Mouse (Mus musculus): ENCODE results near the gene Dtx2.
"Not testable (repeated sequence)": the region's sequence is repeated elsewhere in the genome, so short reads cannot be mapped to it uniquely, and the experiment has no call there.

Gene Dtx2

DNA sequence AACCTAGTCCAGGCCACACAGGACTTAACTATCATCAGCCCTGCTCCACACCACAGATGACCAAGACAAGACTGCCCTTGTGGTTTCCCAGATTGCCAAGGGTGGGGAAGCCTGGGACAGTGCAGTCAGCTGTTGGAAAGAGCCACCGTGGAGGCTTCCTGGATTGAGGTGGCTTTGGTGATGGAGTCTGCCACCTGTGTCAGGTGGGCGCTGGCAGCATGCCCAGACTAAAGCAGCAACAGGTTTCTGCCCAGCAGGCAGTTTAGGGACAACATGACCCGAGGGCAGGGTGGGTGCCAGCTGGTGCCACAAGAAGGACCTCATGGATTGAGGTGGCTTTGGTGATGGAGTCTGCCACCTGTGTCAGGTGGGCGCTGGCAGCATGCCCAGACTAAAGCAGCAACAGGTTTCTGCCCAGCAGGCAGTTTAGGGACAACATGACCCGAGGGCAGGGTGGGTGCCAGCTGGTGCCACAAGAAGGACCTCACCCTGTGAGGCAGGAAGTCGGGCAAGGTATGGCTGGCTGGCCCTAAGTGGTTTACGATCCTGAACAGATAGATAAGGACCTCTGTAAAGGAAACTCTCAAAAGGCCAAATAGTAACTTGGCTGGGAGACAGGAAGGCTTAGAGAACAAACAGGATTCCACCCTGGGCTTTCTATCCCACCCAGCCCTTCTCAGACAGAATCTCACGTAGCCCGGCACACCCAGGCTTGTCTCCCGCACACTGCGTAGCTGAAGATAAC lies 72.0 kb downstream of the Dtx2 start:
- DNase-seq (ENCODE audit: low spot score) = not testable (repeated sequence)

DNA sequence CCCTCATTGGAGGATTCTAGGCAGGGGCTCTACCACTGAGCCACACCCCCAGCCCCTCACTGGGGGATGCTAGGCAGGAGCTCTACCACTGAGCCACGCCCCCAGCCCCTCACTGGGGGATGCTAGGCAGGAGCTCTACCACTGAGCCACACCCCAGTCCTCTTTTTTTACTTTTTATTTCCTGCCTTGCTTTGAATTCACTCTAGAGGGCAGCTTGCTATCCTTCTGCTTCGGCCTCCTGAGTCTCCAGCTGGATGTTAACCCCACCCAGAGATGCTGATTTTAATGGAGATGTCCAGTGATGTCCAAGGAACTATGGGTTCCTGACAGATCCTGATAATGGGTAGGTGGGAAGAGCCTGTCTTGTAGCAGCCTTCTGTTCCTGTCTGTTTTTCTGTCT lies 74.8 kb downstream of the Dtx2 start:
- DNase-seq (ENCODE audit: low spot score) = no peak

DNA sequence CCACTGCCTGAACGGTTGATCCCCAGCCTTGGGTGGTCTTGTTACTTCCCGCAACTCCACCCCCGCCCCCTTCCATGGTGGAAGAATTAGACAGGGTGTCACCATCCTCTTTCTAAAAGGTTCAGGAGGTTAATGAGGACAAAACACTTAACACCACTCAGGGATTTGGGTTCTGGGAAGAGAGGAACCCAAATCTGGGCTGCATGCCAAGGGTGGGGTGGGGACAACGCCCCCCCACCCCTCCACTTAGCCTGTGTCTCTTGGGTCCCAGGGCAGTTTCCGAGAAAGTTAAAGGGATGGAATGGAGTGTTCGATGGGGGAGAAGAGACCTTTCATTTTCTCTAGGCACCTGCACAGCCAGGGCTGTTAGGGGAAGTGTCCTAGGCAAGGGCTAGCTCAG lies 78.5 kb downstream of the Dtx2 start:
- DNase-seq (ENCODE audit: low spot score) = no peak

DNA sequence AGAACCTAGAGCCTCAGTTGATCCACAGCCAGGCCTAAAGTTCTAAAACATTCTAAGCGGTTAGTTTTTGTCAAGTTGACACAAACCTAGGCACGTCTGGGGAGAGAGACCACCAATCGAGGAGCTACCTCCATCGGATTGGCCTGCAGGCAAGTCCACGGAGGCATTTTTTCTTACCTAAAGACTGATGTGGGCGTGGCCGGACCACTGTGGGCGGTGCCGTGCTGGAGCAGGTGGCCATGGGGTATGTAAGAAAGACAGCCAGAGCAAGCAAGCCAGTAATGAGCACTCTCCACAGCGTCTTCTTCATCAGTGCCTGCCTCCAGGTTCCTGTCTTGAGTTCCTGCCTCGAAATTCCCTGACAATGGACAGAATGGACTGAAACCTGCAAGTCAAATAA lies 78.9 kb downstream of the Dtx2 start:
- no peak for DNase-seq (ENCODE audit: low spot score)

DNA sequence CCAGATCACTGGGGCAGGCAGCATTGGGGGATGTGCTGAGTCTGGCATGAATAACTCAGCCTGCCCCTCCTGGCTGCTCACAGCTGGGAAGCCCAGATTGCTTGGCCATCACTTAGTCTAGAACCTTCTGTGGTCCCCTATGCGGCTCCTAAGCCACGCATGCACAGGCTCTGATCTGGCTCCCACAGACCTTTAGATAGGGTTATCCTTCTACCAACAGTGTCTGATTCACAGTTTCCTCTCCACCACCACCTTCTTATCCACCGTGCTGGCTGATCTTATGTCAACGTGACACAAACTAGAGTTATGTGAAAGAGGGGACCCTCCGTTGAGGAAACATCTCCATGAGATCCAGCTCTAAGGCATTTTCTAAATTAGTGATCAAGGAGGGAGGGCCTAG lies 80.5 kb downstream of the Dtx2 start:
- DNase-seq (ENCODE audit: low spot score) = no peak

GRCm38 (mm10) chr5:136076284-136076683 lies 81.7 kb downstream of the Dtx2 start:
- no peak for DNase-seq (ENCODE audit: low spot score)

- DNase-seq (ENCODE audit: low spot score) = no peak
These were observed 82.5 kb downstream of the Dtx2 start for GRCm38 (mm10) chr5:136077001-136077550.

GRCm38 (mm10) chr5:136078136-136078535 lies 83.5 kb downstream of the Dtx2 start:
- DNase-seq (ENCODE audit: low spot score) = no peak

- DNase-seq (ENCODE audit: low spot score) = no peak
These were observed 87.7 kb downstream of the Dtx2 start for GRCm38 (mm10) chr5:136082345-136082744.

Data from layer of hippocampus, adult 11-12 months (tissue).